12 mouse cellular contexts compared by ENCODE assay signal in the genomic region with DNA sequence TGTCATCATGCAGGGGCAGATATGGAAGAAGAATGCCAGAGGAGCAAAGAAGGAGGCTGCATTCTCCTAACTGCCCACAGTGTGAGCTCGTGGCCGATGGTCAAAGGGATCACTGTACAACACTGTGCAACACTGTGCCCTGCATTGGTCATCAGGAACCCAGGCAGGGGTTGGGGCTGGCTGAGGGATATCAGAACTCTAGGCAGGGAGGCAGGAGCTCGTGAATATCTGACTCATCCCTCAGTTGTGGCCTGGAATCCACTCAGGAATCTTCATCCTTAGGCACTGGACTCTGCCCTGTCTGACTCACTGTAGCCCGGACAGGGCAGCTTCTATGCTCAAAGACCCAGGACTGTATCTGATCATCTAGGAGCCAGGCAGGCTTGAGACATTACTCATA.
DNase-seq lines count a peak whose midpoint lies in the region; ATAC-seq and TF ChIP-seq lines count a peak whose summit lies in the region.
"Had no signal": no experiment of that assay in that cellular context is flagged by ENCODE, and none has a peak within 500 bp of the region (broad histone marks: within the 10 kb centered on the region; RNA-seq: fewer than 3 reads in every experiment).

No protein-coding gene starts in this region.

- H3K4me2 ChIP-seq in intestine, embryonic 15.5 days (replicated peaks) = no peak overlapping the region
- H3K4me2 ChIP-seq: lung, embryonic 14.5 days had no signal

- intact Hi-C loops in left cerebral cortex, adult 2 months (cut with DNase I) = no loop called here
- intact Hi-C loops in left cerebral cortex, postnatal 14 days (cut with DNase I) = no loop called here

- no peak for TF ChIP-seq CTCF in left cerebral cortex, adult 2 months (IDR thresholded peaks at IDR 0.05)
- no peak for TF ChIP-seq CTCF in cortical plate, adult 2 months (IDR thresholded peaks at IDR 0.05; ENCODE audit: extremely low read depth, insufficient read depth, low read length)
- TF ChIP-seq CTCF in olfactory bulb, adult 2 months (IDR thresholded peaks at IDR 0.05; ENCODE audit: insufficient read depth, low read depth, low read length) = no peak

- no peaks in the 10 kb centered on the region for H3K36me3 ChIP-seq in intestine, embryonic 15.5 days
- H3K36me3 ChIP-seq: embryonic facial prominence, embryonic 15.5 days had no signal

- no peak overlapping the region for H3K4me3 ChIP-seq in left cerebral cortex, adult 2 months
- no peak overlapping the region for H3K4me3 ChIP-seq in cortical plate, adult 2 months (ENCODE audit: insufficient read depth, low read length)
- no peak overlapping the region for H3K4me3 ChIP-seq in intestine, embryonic 15.5 days (replicated peaks)
- H3K4me3 ChIP-seq in olfactory bulb, adult 2 months (ENCODE audit: insufficient read depth, low read depth, low read length) = no peak overlapping the region
- H3K4me3 ChIP-seq: embryonic facial prominence, embryonic 15.5 days had no signal

- DNase-seq in left cerebral cortex, adult 2 months (ENCODE audit: extremely low spot score in 1 of 2, low spot score in 2 of 2) = no peak
- no peak for DNase-seq in left cerebral cortex, postnatal 14 days (ENCODE audit: low spot score in 2 of 2)
- DNase-seq in cerebellum, postnatal 4 days (ENCODE audit: low spot score in 2 of 2) = no peak
- DNase-seq in spleen, adult 18-20 months = no peak
- DNase-seq: cerebellum, adult 9-11 months; lung, embryonic 14.5 days; right cerebral cortex, postnatal 14 days had no signal

- no peak overlapping the region for H3K9ac ChIP-seq in intestine, embryonic 15.5 days
- H3K9ac ChIP-seq: embryonic facial prominence, embryonic 15.5 days; lung, embryonic 14.5 days had no signal

- no peaks in the 10 kb centered on the region for H3K9me3 ChIP-seq in intestine, embryonic 15.5 days
- H3K9me3 ChIP-seq: embryonic facial prominence, embryonic 15.5 days had no signal

- no peak for TF ChIP-seq POLR2A in cortical plate, adult 2 months (IDR thresholded peaks at IDR 0.05; ENCODE audit: extremely low read depth, insufficient read depth, low read length)
- no peak for TF ChIP-seq POLR2A in olfactory bulb, adult 2 months (IDR thresholded peaks at IDR 0.05; ENCODE audit: insufficient read depth, low read depth, low read length)

- peaks cover 2% of the 10 kb centered on the region; the same call in 1 of the 2 replicates for H3K4me1 ChIP-seq in cortical plate, adult 2 months (ENCODE audit: control insufficient read depth, insufficient read depth, low read length)
- 0 out of 2 replicates have a peak, but pooled peaks cover 2% of the 10 kb centered on the region for H3K4me1 ChIP-seq in intestine, embryonic 15.5 days (replicated peaks)
- H3K4me1 ChIP-seq in olfactory bulb, adult 2 months (ENCODE audit: control insufficient read depth, insufficient read depth, low read length) = peaks cover 5% of the 10 kb centered on the region; the same call in 1 of the 2 replicates

- WGBS in intestine, embryonic 15.5 days = 80% methylated on average over 4 of the region's 4 CpGs
- 65% methylated on average over 4 of the region's 4 CpGs for WGBS in olfactory bulb, adult 2 months

- peak; percentile 47 for ATAC-seq in intestine, embryonic 15.5 days
- ATAC-seq: inflammation-experienced regulatory T-cells, adult 6 months had no signal

- H3K27ac ChIP-seq in left cerebral cortex, adult 2 months = peak overlapping the region; percentile 16
- peak overlapping the region; percentile 12; the same call in 1 of the 2 replicates for H3K27ac ChIP-seq in cortical plate, adult 2 months (ENCODE audit: insufficient read depth, low read length)
- no peak overlapping the region for H3K27ac ChIP-seq in intestine, embryonic 15.5 days
- H3K27ac ChIP-seq in olfactory bulb, adult 2 months (ENCODE audit: insufficient read depth, low read depth, low read length) = peak overlapping the region; percentile 15
- H3K27ac ChIP-seq: embryonic facial prominence, embryonic 15.5 days had no signal

- H3K27me3 ChIP-seq in intestine, embryonic 15.5 days (replicated peaks) = no peaks in the 10 kb centered on the region
- H3K27me3 ChIP-seq: embryonic facial prominence, embryonic 15.5 days had no signal
